Mouse (Mus musculus): ENCODE results near the gene Agtr1b. TPM values are rescaled to one million over a fixed set of nuclear protein-coding genes. Genes with fewer than 3 reads are reported as not detected.

Agtr1b gene
- total RNA-seq (2012; rRNA removed) = not detected in 2 replicates

GRCm38 (mm10) chr3:20366558-20367522 is at the start of gene Agtr1b:
TSS of gene Agtr1b (minus strand) at chr3:20367177.
- H3K36me3 ChIP-seq (ENCODE audit: control insufficient read depth, insufficient read depth, low read length, poor library complexity, severe bottlenecking) = no peaks in the 10 kb centered on the region
- peak within 1 kb of the TSS; percentile 57 for H3K9ac ChIP-seq (ENCODE audit: insufficient read depth, low read depth, low read length, poor library complexity, severe bottlenecking)
- no peaks in the 10 kb centered on the region for H3K9me3 ChIP-seq (ENCODE audit: control insufficient read depth, insufficient read depth, low read depth, low read length)
- TF ChIP-seq ZNF384 (IDR thresholded peaks at IDR 0.05; ENCODE audit: low read depth, low read length) (no peak), HCFC1 (IDR thresholded peaks at IDR 0.05; ENCODE audit: borderline replicate concordance, insufficient read depth, low read length) (no peak), CHD2 (IDR thresholded peaks at IDR 0.05; ENCODE audit: low read depth, low read length) (no peak), ZC3H11A (IDR thresholded peaks at IDR 0.05; ENCODE audit: borderline replicate concordance, low read depth, low read length) (no peak), MAFK (IDR thresholded peaks at IDR 0.05; ENCODE audit: insufficient read depth, low read depth, low read length) (no peak)
- in situ Hi-C loops (cut with MboI; ENCODE audit: low sequenced_read_pairs in 2 of 2, unreplicated experiment in 2 of 2) = no loop called here
- H3K4me3 ChIP-seq (ENCODE audit: insufficient read depth in 1 of 2, low read depth in 1 of 2, low read length in 2 of 2, poor library complexity in 1 of 2, severe bottlenecking in 1 of 2) = peak within 1 kb of the TSS; percentile 48 to 64; a peak in 3 of 4 replicates
- H3K27ac ChIP-seq (ENCODE audit: insufficient read depth, low read depth, low read length, poor library complexity, severe bottlenecking) = no peak within 1 kb of the TSS
- no peaks in the 10 kb centered on the region for H3K4me1 ChIP-seq (ENCODE audit: control insufficient read depth in 2 of 2, insufficient read depth in 2 of 2, low read length in 2 of 2, poor library complexity in 1 of 2)
- peak; percentile 28 for DNase-seq (ENCODE audit: low read depth, low spot score)

- Histone ChIP-seq H3K27ac (ENCODE audit: insufficient read depth, low read depth, low read length, poor library complexity, severe bottlenecking) (no peak overlapping the region), H3K4me3 (ENCODE audit: insufficient read depth in 1 of 2, low read depth in 1 of 2, low read length in 2 of 2, poor library complexity in 1 of 2, severe bottlenecking in 1 of 2) (no peak overlapping the region), H3K36me3 (ENCODE audit: control insufficient read depth, insufficient read depth, low read length, poor library complexity, severe bottlenecking) (no peaks in the 10 kb centered on the region), H3K4me1 (ENCODE audit: control insufficient read depth in 2 of 2, insufficient read depth in 2 of 2, low read length in 2 of 2, poor library complexity in 1 of 2) (no peaks in the 10 kb centered on the region), H3K9ac (ENCODE audit: insufficient read depth, low read depth, low read length, poor library complexity, severe bottlenecking) (no peak overlapping the region), H3K9me3 (ENCODE audit: control insufficient read depth, insufficient read depth, low read depth, low read length) (no peaks in the 10 kb centered on the region)
- no peak for TF ChIP-seq HCFC1 (IDR thresholded peaks at IDR 0.05; ENCODE audit: borderline replicate concordance, insufficient read depth, low read length)
- TF ChIP-seq CHD2 (IDR thresholded peaks at IDR 0.05; ENCODE audit: low read depth, low read length) = no peak
- TF ChIP-seq MAFK (IDR thresholded peaks at IDR 0.05; ENCODE audit: insufficient read depth, low read depth, low read length) = no peak
- TF ChIP-seq ZNF384 (IDR thresholded peaks at IDR 0.05; ENCODE audit: low read depth, low read length) = no peak
- TF ChIP-seq ZC3H11A (IDR thresholded peaks at IDR 0.05; ENCODE audit: borderline replicate concordance, low read depth, low read length) = no peak
- in situ Hi-C loops (cut with MboI; ENCODE audit: low sequenced_read_pairs in 2 of 2, unreplicated experiment in 2 of 2) = no loop called here
- no peak for DNase-seq (ENCODE audit: low read depth, low spot score)
Measured at GRCm38 (mm10) chr3:20353598-20353997, 13.4 kb downstream of the Agtr1b start.

GRCm38 (mm10) chr3:20348206-20348605 is 18.8 kb downstream of the Agtr1b start:
- in situ Hi-C loops (cut with MboI; ENCODE audit: low sequenced_read_pairs in 2 of 2, unreplicated experiment in 2 of 2) = no loop called here
- Histone ChIP-seq H3K36me3 (ENCODE audit: control insufficient read depth, insufficient read depth, low read length, poor library complexity, severe bottlenecking) (no peaks in the 10 kb centered on the region), H3K27ac (ENCODE audit: insufficient read depth, low read depth, low read length, poor library complexity, severe bottlenecking) (no peak overlapping the region), H3K4me3 (ENCODE audit: insufficient read depth in 1 of 2, low read depth in 1 of 2, low read length in 2 of 2, poor library complexity in 1 of 2, severe bottlenecking in 1 of 2) (no peak overlapping the region), H3K9ac (ENCODE audit: insufficient read depth, low read depth, low read length, poor library complexity, severe bottlenecking) (no peak overlapping the region), H3K9me3 (ENCODE audit: control insufficient read depth, insufficient read depth, low read depth, low read length) (no peaks in the 10 kb centered on the region), H3K4me1 (ENCODE audit: control insufficient read depth in 2 of 2, insufficient read depth in 2 of 2, low read length in 2 of 2, poor library complexity in 1 of 2) (no peaks in the 10 kb centered on the region)
- no peak for TF ChIP-seq HCFC1 (IDR thresholded peaks at IDR 0.05; ENCODE audit: borderline replicate concordance, insufficient read depth, low read length)
- no peak for TF ChIP-seq ZNF384 (IDR thresholded peaks at IDR 0.05; ENCODE audit: low read depth, low read length)
- TF ChIP-seq CHD2 (IDR thresholded peaks at IDR 0.05; ENCODE audit: low read depth, low read length) = no peak
- no peak for DNase-seq (ENCODE audit: low read depth, low spot score)

GRCm38 (mm10) chr3:20340402-20340801 is 26.6 kb downstream of the Agtr1b start:
- in situ Hi-C loops (cut with MboI; ENCODE audit: low sequenced_read_pairs in 2 of 2, unreplicated experiment in 2 of 2) = no loop called here
- H3K36me3 ChIP-seq (ENCODE audit: control insufficient read depth, insufficient read depth, low read length, poor library complexity, severe bottlenecking) = no peaks in the 10 kb centered on the region
- no peak for DNase-seq (ENCODE audit: low read depth, low spot score)
- no peak overlapping the region for H3K9ac ChIP-seq (ENCODE audit: insufficient read depth, low read depth, low read length, poor library complexity, severe bottlenecking)
- no peak overlapping the region for H3K27ac ChIP-seq (ENCODE audit: insufficient read depth, low read depth, low read length, poor library complexity, severe bottlenecking)
- H3K9me3 ChIP-seq (ENCODE audit: control insufficient read depth, insufficient read depth, low read depth, low read length) = no peaks in the 10 kb centered on the region
- H3K4me3 ChIP-seq (ENCODE audit: insufficient read depth in 1 of 2, low read depth in 1 of 2, low read length in 2 of 2, poor library complexity in 1 of 2, severe bottlenecking in 1 of 2) = no peak overlapping the region
- H3K4me1 ChIP-seq (ENCODE audit: control insufficient read depth in 2 of 2, insufficient read depth in 2 of 2, low read length in 2 of 2, poor library complexity in 1 of 2) = no peaks in the 10 kb centered on the region
- TF ChIP-seq ZC3H11A (IDR thresholded peaks at IDR 0.05; ENCODE audit: borderline replicate concordance, low read depth, low read length) (no peak), MAFK (IDR thresholded peaks at IDR 0.05; ENCODE audit: insufficient read depth, low read depth, low read length) (no peak), HCFC1 (IDR thresholded peaks at IDR 0.05; ENCODE audit: borderline replicate concordance, insufficient read depth, low read length) (no peak), ZNF384 (IDR thresholded peaks at IDR 0.05; ENCODE audit: low read depth, low read length) (no peak), CHD2 (IDR thresholded peaks at IDR 0.05; ENCODE audit: low read depth, low read length) (no peak)
